Mouse (Mus musculus) hindbrain, embryonic 13.5 days (tissue): ENCODE data around the gene Nlrx1. TPM values are rescaled to one million over a fixed set of nuclear protein-coding genes. Genes with fewer than 3 reads are reported as not detected.

Experiments
- ATAC-seq: fragments of 200-750 bp; cut with Nextera tagmentation; 2 replicates; pipeline ENCODE4 v1.8.0; 2017; ENCODE audit warnings: moderate TSS enrichment; ENCODE audit not compliant: low FRiP score
- H3K27ac ChIP-seq: fragments of 300-500 bp; sonication (generic); 2 replicates; pipeline ENCODE4 v1.5.1; 2015; ENCODE audit warnings: inconsistent platforms, mild to moderate bottlenecking, moderate library complexity
- H3K27me3 ChIP-seq: fragments of 300-500 bp; sonication (generic); 2 replicates; pipeline ENCODE4 v1.6.1; 2015; ENCODE audit warnings: mild to moderate bottlenecking, inconsistent platforms
- H3K36me3 ChIP-seq: fragments of 300-500 bp; sonication (generic); 2 replicates; pipeline ENCODE4 v1.6.1; 2015; ENCODE audit warnings: mild to moderate bottlenecking, inconsistent platforms
- H3K4me1 ChIP-seq: fragments of 300-500 bp; sonication (generic); replicated peaks from 2 replicates; pipeline ENCODE4 v1.6.1; 2015; ENCODE audit warnings: inconsistent platforms
- H3K4me2 ChIP-seq: fragments of 300-500 bp; sonication (generic); 2 replicates; pipeline ENCODE4 v1.6.1; 2015; ENCODE audit warnings: inconsistent platforms, mild to moderate bottlenecking, moderate library complexity
- H3K4me3 ChIP-seq: fragments of 300-500 bp; sonication (generic); 2 replicates; pipeline ENCODE4 v1.5.1; 2015; ENCODE audit warnings: mild to moderate bottlenecking, inconsistent platforms
- H3K9ac ChIP-seq: fragments of 300-500 bp; sonication (generic); 2 replicates; pipeline ENCODE4 v1.6.1; 2015; ENCODE audit warnings: mild to moderate bottlenecking, inconsistent platforms
- H3K9me3 ChIP-seq: fragments of 300-500 bp; sonication (generic); 2 replicates; pipeline ENCODE4 v1.6.1; 2016; ENCODE audit warnings: inconsistent platforms
- WGBS: fragments of 180-500 bp; shearing (Covaris S2); methylation state at CpG from one replicate; pipeline ENCODE4 v1.1.7; 2015; 5-methylcytosine and 5-hydroxymethylcytosine counted together
- polyA plus RNA-seq: library from polyadenylated mRNA; unstranded; fragments of >200 nt; fragmentation: Nextera tagmentation; extraction: Ambion mirVana; gene quantifications from 2 replicates; pipeline ENCODE4 v1.2.1, GENCODE M21; 2015

Nlrx1 gene
- polyA plus RNA-seq, 1 experiment from 2014 or later, result 4.4 TPM

DNA sequence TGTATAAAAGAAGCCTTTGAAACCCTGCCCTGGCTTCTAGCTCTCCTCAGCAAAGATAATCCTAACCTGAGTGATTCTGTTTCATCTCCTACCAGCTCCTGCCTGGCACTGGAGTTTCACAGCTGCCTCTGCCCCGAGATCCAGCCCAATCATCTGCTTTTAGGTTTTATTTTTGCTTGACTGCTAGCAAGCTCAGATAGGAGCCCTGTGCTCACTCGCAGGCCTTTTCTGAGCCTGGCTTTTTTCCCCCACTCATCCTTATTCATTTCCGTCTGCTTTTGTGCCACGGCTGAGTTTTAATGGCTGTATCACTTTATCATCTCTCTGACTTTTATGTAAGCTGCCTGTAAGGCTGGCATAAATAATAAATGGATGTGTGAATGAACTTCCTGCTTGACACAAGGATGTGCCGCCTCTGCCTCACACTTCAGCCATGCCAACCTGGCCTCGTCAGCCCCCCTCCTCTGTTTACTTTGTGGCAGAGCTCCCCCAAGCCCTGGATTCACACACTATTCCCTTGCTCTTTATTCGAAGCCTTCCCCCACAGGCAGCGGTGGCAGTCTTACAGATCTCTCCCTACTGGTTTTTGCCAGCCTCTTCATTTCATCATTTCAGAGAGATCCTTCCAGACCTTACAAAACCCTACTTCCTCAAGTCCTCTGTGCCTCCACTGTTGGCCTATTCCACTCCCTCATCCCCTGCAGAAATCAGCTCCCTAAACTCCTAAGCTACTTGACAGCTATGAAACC lies 1.7 kb downstream of the Nlrx1 start:
- H3K4me2 ChIP-seq, result peak overlapping the region; percentile 58; the same call in 1 of the 2 replicates
- ATAC-seq, result no peak
- H3K27ac ChIP-seq, result peak overlapping the region; percentile 64
- WGBS, result 64% methylated on average over 8 of the region's 8 CpGs
- H3K9me3 ChIP-seq, result no peaks in the 10 kb centered on the region
- peaks cover 7% of the 10 kb centered on the region for H3K27me3 ChIP-seq
- peaks cover 24% of the 10 kb centered on the region for H3K4me1 ChIP-seq
- no peaks in the 10 kb centered on the region for H3K36me3 ChIP-seq
- peak overlapping the region; percentile 78; the same call in 1 of the 2 replicates for H3K9ac ChIP-seq
- no peak overlapping the region for H3K4me3 ChIP-seq

DNA sequence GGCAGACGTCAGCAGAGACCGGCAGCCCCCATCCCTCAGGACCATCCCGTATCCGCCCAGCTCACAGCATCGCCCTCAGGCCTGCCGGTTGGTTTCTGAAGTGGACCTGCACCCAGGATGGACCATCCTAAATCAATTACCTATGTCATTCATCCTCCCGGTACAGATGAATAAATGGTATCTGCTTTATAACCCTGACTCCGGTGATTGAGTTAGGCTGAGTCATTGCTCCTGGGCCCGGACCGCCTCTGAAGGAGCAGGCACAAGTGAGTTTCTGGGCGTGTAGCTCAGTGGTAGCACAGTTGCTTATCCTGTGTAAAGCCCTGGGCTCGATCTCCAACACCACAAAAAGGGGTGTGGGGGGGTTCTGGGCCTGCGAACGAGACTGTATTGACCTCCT lies 7.0 kb downstream of the Nlrx1 start:
- ATAC-seq, result no peak
- Histone ChIP-seq H3K27ac (no peak overlapping the region), H3K36me3 (no peaks in the 10 kb centered on the region), H3K9ac (no peak overlapping the region), H3K4me3 (no peak overlapping the region), H3K9me3 (no peaks in the 10 kb centered on the region), H3K4me2 (no peak overlapping the region), H3K4me1 (peaks cover 9% of the 10 kb centered on the region), H3K27me3 (no peaks in the 10 kb centered on the region)
- 88% methylated on average over 14 of the region's 14 CpGs for WGBS

DNA sequence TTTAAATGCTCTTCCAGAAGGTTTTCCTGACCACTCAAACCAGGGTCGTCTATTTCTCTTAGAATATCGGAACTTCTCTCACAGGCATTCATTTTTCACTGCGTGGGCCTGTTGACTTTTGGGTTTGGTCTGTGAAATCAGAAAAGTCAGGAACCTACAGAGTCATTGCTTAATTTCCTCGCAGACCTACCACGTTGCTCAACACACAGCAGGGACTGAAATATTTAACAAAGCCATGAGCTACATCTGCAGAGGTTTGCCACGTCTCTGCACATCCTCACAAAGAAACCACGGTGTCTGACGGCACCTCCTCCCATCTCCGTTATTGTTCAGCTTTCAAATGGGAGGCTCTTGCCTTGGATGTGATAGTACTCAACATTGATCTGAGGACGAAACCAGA lies 9.4 kb downstream of the Nlrx1 start:
- Histone ChIP-seq H3K27me3 (no peaks in the 10 kb centered on the region), H3K9ac (no peak overlapping the region), H3K36me3 (no peaks in the 10 kb centered on the region), H3K4me3 (no peak overlapping the region), H3K9me3 (no peaks in the 10 kb centered on the region), H3K4me2 (no peak overlapping the region), H3K27ac (no peak overlapping the region), H3K4me1 (peaks cover 24% of the 10 kb centered on the region)
- 73% methylated on average over 10 of the region's 10 CpGs for WGBS
- no peak for ATAC-seq

- 80% methylated on average over 8 of the region's 8 CpGs for WGBS
- 0 out of 2 replicates have a peak, but pooled peaks cover 3% of the 10 kb centered on the region for H3K27me3 ChIP-seq
- H3K27ac ChIP-seq, result peak overlapping the region; percentile 85; the same call in 1 of the 2 replicates
- no peaks in the 10 kb centered on the region for H3K9me3 ChIP-seq
- peaks cover 38% of the 10 kb centered on the region for H3K4me1 ChIP-seq
- ATAC-seq, result no peak
- H3K9ac ChIP-seq, result no peak overlapping the region
- H3K36me3 ChIP-seq, result no peaks in the 10 kb centered on the region
- no peak overlapping the region for H3K4me2 ChIP-seq
- H3K4me3 ChIP-seq, result no peak overlapping the region
Measured at GRCm38 (mm10) chr9:44256213-44256612, 12.2 kb downstream of the Nlrx1 start.

- peaks cover 44% of the 10 kb centered on the region for H3K4me1 ChIP-seq
- H3K9ac ChIP-seq, result peak overlapping the region; percentile 15; the same call in 1 of the 2 replicates
- H3K4me3 ChIP-seq, result no peak overlapping the region
- 0 out of 2 replicates have a peak, but pooled peaks cover 3% of the 10 kb centered on the region for H3K27me3 ChIP-seq
- H3K9me3 ChIP-seq, result no peaks in the 10 kb centered on the region
- no peaks in the 10 kb centered on the region for H3K36me3 ChIP-seq
- no peak for ATAC-seq
- WGBS, result 49% methylated on average over 6 of the region's 6 CpGs
- H3K27ac ChIP-seq, result peak overlapping the region; percentile 85
- H3K4me2 ChIP-seq, result peak overlapping the region; percentile 25; the same call in 1 of the 2 replicates
Measured at GRCm38 (mm10) chr9:44255136-44255521, 13.3 kb downstream of the Nlrx1 start.

DNA sequence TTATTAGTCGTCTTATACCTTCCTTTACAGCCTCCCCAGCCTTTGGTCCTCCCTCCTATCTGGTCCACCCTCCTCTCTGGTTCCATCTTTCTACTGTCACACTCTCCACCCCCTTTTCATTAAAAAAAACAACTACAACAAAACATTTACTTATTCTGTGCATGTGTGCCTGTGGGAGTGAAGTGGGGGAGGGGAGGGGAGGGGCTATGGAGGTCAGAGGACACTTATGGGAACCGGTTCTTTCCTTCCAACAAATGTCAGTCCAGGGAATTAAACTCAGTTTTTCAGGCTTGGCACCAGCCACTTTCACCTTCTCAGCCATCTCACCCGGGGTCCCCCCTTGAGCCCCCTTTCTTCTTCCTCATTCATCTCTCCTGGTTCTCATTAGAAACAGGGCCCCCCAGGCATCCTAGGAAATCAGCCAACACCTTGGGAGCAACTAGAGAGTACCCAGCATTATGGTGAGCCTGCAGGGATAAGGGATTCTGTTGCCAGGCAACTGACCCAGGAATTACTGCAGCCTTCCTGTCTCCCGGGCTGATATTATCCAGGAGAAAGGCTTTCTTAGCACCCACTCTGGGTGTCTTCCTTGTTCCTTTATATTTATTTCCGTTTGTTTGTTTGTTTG lies 13.8 kb downstream of the Nlrx1 start:
- WGBS, result 5% methylated on average over 5 of the region's 5 CpGs
- Histone ChIP-seq H3K4me2 (peak overlapping the region; percentile 25; the same call in 1 of the 2 replicates), H3K36me3 (no peaks in the 10 kb centered on the region), H3K27me3 (0 out of 2 replicates have a peak, but pooled peaks cover 3% of the 10 kb centered on the region), H3K9me3 (no peaks in the 10 kb centered on the region), H3K4me3 (no peak overlapping the region), H3K9ac (peak overlapping the region; percentile 39; the same call in 1 of the 2 replicates), H3K4me1 (peaks cover 49% of the 10 kb centered on the region), H3K27ac (peak overlapping the region; percentile 85)
- ATAC-seq, result peak; percentile 72

DNA sequence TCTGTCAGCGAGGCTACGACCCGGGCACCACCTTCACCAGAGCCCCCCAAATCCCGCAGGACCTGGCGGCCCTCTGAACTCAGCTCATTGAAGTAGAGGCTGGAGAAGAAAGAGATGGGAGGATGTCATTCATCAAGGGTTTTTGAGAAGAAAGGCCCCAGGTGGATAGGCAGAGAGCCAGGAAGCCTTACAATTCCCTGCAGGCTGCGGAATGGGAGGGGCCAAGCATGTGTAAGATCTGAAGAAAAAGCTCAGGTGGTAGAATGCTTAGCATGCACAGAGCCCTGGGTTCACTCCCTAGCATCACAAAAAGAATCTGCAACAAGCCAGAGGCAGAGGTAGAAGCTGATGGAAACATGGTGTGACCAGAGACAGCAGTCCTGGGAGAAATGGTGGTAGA lies 15.0 kb downstream of the Nlrx1 start:
- H3K4me2 ChIP-seq, result no peak overlapping the region
- H3K27me3 ChIP-seq, result peaks cover 14% of the 10 kb centered on the region; the same call in 1 of the 2 replicates
- H3K9ac ChIP-seq, result no peak overlapping the region; the same call in 1 of the 2 replicates
- no peak for ATAC-seq
- H3K27ac ChIP-seq, result peak overlapping the region; percentile 85
- H3K4me1 ChIP-seq, result peaks cover 49% of the 10 kb centered on the region
- no peak overlapping the region for H3K4me3 ChIP-seq
- WGBS, result 81% methylated on average over 6 of the region's 6 CpGs
- H3K36me3 ChIP-seq, result no peaks in the 10 kb centered on the region
- no peaks in the 10 kb centered on the region for H3K9me3 ChIP-seq

DNA sequence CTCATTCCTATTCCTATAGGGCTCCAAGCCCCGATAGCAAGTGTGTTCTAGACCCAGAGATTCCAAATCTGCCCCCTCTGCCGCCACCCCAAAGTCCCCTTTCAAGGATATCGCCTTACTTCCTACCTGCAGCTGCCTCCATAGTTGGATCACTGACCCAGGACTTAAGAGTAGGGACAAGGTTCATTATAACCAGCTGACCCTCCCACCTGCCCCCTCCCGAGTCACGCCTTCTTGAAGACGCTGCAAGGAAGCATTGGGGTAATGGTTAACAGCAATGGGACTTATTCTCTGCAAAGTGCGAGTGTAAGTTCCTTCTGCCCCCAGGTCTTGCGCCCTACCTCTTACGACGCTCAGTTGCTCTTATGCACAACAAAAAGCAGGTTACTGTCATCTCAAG lies 17.1 kb downstream of the Nlrx1 start, which contains the start of gene Pdzd3:
Gene Pdzd3 (minus strand): TSS at position 158 of the 400 bp plus-strand sequence.
- Histone ChIP-seq H3K9ac (0 out of 2 replicates have a peak within 1 kb of the TSS, but pooled peaks have one; percentile 24), H3K9me3 (no peaks in the 10 kb centered on the region), H3K36me3 (no peaks in the 10 kb centered on the region), H3K27me3 (peaks cover 22% of the 10 kb centered on the region; the same call in 1 of the 2 replicates), H3K4me1 (peaks cover 48% of the 10 kb centered on the region), H3K4me3 (no peak within 1 kb of the TSS), H3K4me2 (no peak within 1 kb of the TSS), H3K27ac (no peak within 1 kb of the TSS)
- no peak for ATAC-seq
- WGBS, result 81% methylated on average over 10 of the region's 10 CpGs

- Histone ChIP-seq H3K36me3 (no peaks in the 10 kb centered on the region), H3K4me3 (no peak overlapping the region), H3K4me1 (peaks cover 39% of the 10 kb centered on the region), H3K9ac (0 out of 2 replicates have a peak overlapping the region, but pooled peaks have one; percentile 24), H3K9me3 (no peaks in the 10 kb centered on the region), H3K27ac (no peak overlapping the region), H3K27me3 (peaks cover 22% of the 10 kb centered on the region; the same call in 1 of the 2 replicates), H3K4me2 (no peak overlapping the region)
- 35% methylated on average over 4 of the region's 4 CpGs for WGBS
- ATAC-seq, result no peak
Measured at GRCm38 (mm10) chr9:44250445-44250844, 18.0 kb downstream of the Nlrx1 start.

- H3K4me3 ChIP-seq, result no peak overlapping the region
- no peak overlapping the region for H3K9ac ChIP-seq
- no peaks in the 10 kb centered on the region for H3K36me3 ChIP-seq
- H3K27ac ChIP-seq, result no peak overlapping the region
- 49% methylated on average over 26 of the region's 26 CpGs for WGBS
- peaks cover 29% of the 10 kb centered on the region for H3K4me1 ChIP-seq
- H3K9me3 ChIP-seq, result no peaks in the 10 kb centered on the region
- no peak overlapping the region for H3K4me2 ChIP-seq
- H3K27me3 ChIP-seq, result peaks cover 22% of the 10 kb centered on the region; the same call in 1 of the 2 replicates
- ATAC-seq, result peak; percentile 57; the same call in 1 of the 2 replicates
Measured at GRCm38 (mm10) chr9:44249181-44250146, 18.9 kb downstream of the Nlrx1 start.

DNA sequence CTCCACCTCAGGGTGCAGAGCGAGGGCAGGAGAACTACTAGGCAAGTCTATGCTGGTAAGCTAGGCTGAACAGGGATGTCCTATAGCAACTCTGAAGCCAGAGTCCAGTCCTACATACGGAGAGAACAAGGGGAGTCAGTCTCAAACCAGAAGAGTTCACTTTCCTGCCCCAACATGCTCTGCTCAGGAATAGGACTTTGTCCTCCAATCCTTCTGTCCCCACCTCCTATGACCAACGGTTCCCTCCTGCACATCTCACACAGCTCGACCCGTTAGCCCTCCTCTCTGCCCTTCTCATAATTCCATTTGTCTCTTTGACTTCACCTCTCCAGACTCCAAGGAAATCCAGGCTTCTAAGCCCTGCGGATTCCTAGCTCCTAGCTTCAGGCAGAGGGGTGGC lies 20.5 kb downstream of the Nlrx1 start:
- Histone ChIP-seq H3K36me3 (no peaks in the 10 kb centered on the region), H3K4me2 (no peak overlapping the region), H3K27me3 (peaks cover 19% of the 10 kb centered on the region; the same call in 1 of the 2 replicates), H3K4me1 (peaks cover 14% of the 10 kb centered on the region), H3K9me3 (no peaks in the 10 kb centered on the region), H3K27ac (no peak overlapping the region), H3K4me3 (no peak overlapping the region), H3K9ac (no peak overlapping the region)
- 90% methylated on average over 6 of the region's 6 CpGs for whole genome bisulfite sequencing
- no peak for ATAC-seq
